Comparison of ENCODE assay signal across 12 mouse cellular contexts in genomic region chr17:27296156-27296555, GRCm38 (mm10).
DNase-seq lines count a peak whose midpoint lies in the region.
"Had no signal": no experiment of that assay in that cellular context is flagged by ENCODE, and none has a peak within 500 bp of the region (broad histone marks: within the 10 kb centered on the region; RNA-seq: fewer than 3 reads in every experiment).

No protein-coding gene starts in this region.

- peak; percentile 15 for DNase-seq in gastrocnemius, postnatal 10 days
- DNase-seq in gastrocnemius, postnatal 25 days: no peak
- DNase-seq in left cerebral cortex, postnatal 4 days: peak; percentile 20
- no peak for DNase-seq in left cerebral cortex, adult 18-20 months (ENCODE audit: low spot score in 2 of 2)
- peak; percentile 11 for DNase-seq in right cerebral cortex, postnatal 4 days
- DNase-seq in right cerebral cortex, postnatal 36 days (ENCODE audit: low spot score in 2 of 2): no peak
- DNase-seq: adrenal gland, postnatal 14 days; cerebellum, adult 11-12 months; cerebellum, adult 9-11 months; forebrain, postnatal 0 days; heart, adult 11 months; heart, postnatal 36 days had no signal

- intact Hi-C loops in left cerebral cortex, postnatal 4 days (cut with DNase I): no loop called here

Comparison
In these comparisons a context has a peak if more than half of its experiments do, and no peak if none do; other contexts are left out.
1. DNase-seq: peak in gastrocnemius, postnatal 10 days (single experiment), left cerebral cortex, postnatal 4 days (single experiment) and right cerebral cortex, postnatal 4 days (single experiment); none in gastrocnemius, postnatal 25 days (single experiment), left cerebral cortex, adult 18-20 months (0 of 2) and right cerebral cortex, postnatal 36 days (0 of 2).